Mouse (Mus musculus) C2C12 (cell line): ENCODE results near the gene Tmem132a. TPM values are rescaled to one million over a fixed set of nuclear protein-coding genes. Genes with fewer than 3 reads are reported as not detected.

Experiments used
- H3K27me3 ChIP-seq: one replicate; pipeline ENCODE4 v1.6.1; 2011; ENCODE audit not compliant: control insufficient read depth, insufficient read depth, insufficient read length
- H3K36me3 ChIP-seq: one replicate; pipeline ENCODE4 v1.6.1; 2011; ENCODE audit not compliant: control insufficient read depth, insufficient read depth
- H3K4me3 ChIP-seq: one replicate; pipeline ENCODE4 v1.5.1; 2011; ENCODE audit warnings: mild to moderate bottlenecking, control low read depth; ENCODE audit not compliant: poor library complexity, insufficient read depth, severe bottlenecking
- H3K79me2 ChIP-seq: one replicate; pipeline ENCODE4 v1.6.1; 2011; ENCODE audit not compliant: control insufficient read depth, insufficient read depth
- H3K79me3 ChIP-seq: one replicate; pipeline ENCODE4 v1.6.1; 2011; ENCODE audit warnings: low read depth, control low read depth
- H3ac ChIP-seq: one replicate; pipeline ENCODE3; 2011; ENCODE audit warnings: low read depth; ENCODE audit not compliant: control insufficient read depth, insufficient read length
- CEBPB ChIP-seq: IDR thresholded peaks from one replicate; pipeline ENCODE4 v1.6.1; 2011; ENCODE audit warnings: low read depth, mild to moderate bottlenecking, control low read depth, moderate library complexity
- CTCF ChIP-seq: IDR thresholded peaks from one replicate; pipeline ENCODE4 v1.5.1; 2011; ENCODE audit not compliant: control insufficient read depth, insufficient read depth, insufficient read length
- FOSL1 ChIP-seq: IDR thresholded peaks from one replicate; pipeline ENCODE4 v1.8.0; 2011; ENCODE audit warnings: mild to moderate bottlenecking, low read length; ENCODE audit not compliant: poor library complexity, insufficient read depth, severe bottlenecking
- MAX ChIP-seq: IDR thresholded peaks from one replicate; pipeline ENCODE4 v1.6.1; 2011; ENCODE audit warnings: mild to moderate bottlenecking, control low read depth
- MYOD1 ChIP-seq: IDR thresholded peaks from one replicate; pipeline ENCODE4 v1.6.1; 2011; ENCODE audit warnings: low read depth; ENCODE audit not compliant: control insufficient read depth, insufficient read length
- MYOG ChIP-seq: IDR thresholded peaks from one replicate; pipeline ENCODE4 v1.6.1; 2011; ENCODE audit not compliant: control insufficient read depth, insufficient read length; ENCODE audit errors: extremely low read depth
- USF1 ChIP-seq: IDR thresholded peaks from one replicate; pipeline ENCODE4 v1.6.1; 2011; ENCODE audit warnings: low read depth, mild to moderate bottlenecking, control low read depth, moderate library complexity
- polyA plus RNA-seq: library from polyadenylated mRNA; unstranded; fragments of >200 nt; fragmentation: generic; extraction: Trizol; gene quantifications from one replicate; pipeline ENCODE4 v1.2.1, GENCODE M21; 2012; ENCODE audit warnings: missing spikeins

Tmem132a gene
- polyA plus RNA-seq, 1 experiment = 130 TPM

- Histone ChIP-seq H3K4me3 (no peak overlapping the region), H3ac (no peak overlapping the region), H3K79me3 (no peaks in the 10 kb centered on the region), H3K79me2 (no peaks in the 10 kb centered on the region), H3K36me3 (no peaks in the 10 kb centered on the region), H3K27me3 (no peaks in the 10 kb centered on the region)
- no peak for TF ChIP-seq MYOD1
Observed at GRCm38 (mm10) chr19:10844206-10844605, 25.5 kb downstream of the Tmem132a start.

GRCm38 (mm10) chr19:10842914-10843313 is 26.8 kb downstream of the Tmem132a start:
- no peaks in the 10 kb centered on the region for H3K27me3 ChIP-seq
- no peaks in the 10 kb centered on the region for H3K79me2 ChIP-seq
- no peak for TF ChIP-seq MYOG
- no peak overlapping the region for H3ac ChIP-seq
- no peaks in the 10 kb centered on the region for H3K36me3 ChIP-seq
- H3K4me3 ChIP-seq = no peak overlapping the region
- H3K79me3 ChIP-seq = no peaks in the 10 kb centered on the region

DNA sequence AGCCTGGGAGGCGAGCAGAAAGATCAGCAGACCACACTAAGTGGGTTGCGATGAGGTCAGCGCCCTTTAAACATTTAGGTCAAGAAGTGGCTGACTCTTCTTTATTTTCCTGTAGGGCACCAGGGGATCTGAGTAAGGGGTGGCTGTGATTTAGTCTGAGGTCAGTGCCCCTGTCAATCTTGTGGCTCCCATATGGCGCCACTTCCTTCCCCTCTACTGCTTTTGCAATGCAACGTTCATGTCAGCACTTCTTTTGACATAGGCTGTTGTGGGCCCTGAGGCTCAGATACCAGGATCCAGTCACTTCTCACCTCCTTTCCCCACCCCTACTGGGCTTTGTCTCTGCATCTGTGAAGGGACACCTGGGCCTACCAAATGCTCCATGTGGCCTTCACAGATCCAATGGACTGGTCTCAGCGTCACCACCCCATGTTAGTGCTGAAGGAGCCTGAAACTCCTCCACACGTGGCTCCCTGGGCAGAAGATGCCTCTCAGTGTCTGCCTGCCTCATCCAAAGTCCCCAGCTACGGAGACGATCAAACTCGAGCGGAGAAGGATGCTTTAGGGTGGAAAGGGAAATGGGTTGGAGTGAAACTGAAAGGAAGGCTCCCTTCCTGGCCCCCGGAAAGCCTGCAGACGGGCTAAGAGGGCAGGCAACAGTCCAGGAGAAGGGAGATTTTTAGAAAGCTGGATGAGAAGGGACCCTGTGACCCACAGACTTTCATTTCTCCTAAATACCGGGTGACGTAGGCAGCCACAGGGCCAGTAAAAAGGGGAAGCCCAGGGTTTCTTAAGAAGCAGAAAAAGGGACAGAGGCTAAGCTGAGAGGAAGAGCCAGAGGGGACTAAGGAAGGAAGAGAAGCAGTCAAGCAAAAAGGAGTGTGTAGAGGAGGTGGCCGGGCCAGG is 27.8 kb downstream of the Tmem132a start:
- H3K27me3 ChIP-seq = no peaks in the 10 kb centered on the region
- TF ChIP-seq FOSL1 = no peak
- no peak for TF ChIP-seq CEBPB
- no peak for TF ChIP-seq CTCF
- no peak for TF ChIP-seq MYOG

GRCm38 (mm10) chr19:10839010-10839892 is 30.5 kb downstream of the Tmem132a start, which contains the start of gene Slc15a3:
Slc15a3 (plus strand) TSS chr19:10839727.
- H3ac ChIP-seq = no peak within 1 kb of the TSS
- H3K79me3 ChIP-seq = no peaks in the 10 kb centered on the region
- H3K27me3 ChIP-seq = no peaks in the 10 kb centered on the region
- H3K79me2 ChIP-seq = no peaks in the 10 kb centered on the region
- TF ChIP-seq CTCF = no peak
- TF ChIP-seq FOSL1 = peak; percentile 50
- TF ChIP-seq MYOD1 = peak; percentile 9
- H3K4me3 ChIP-seq = no peak within 1 kb of the TSS
- no peaks in the 10 kb centered on the region for H3K36me3 ChIP-seq

More for the DNA sequence above, 27.8 kb downstream of the Tmem132a start:
- Histone ChIP-seq H3K36me3 (no peaks in the 10 kb centered on the region), H3ac (no peak overlapping the region), H3K4me3 (no peak overlapping the region), H3K79me2 (no peaks in the 10 kb centered on the region), H3K79me3 (no peaks in the 10 kb centered on the region)

- TF ChIP-seq USF1 (no peak), CEBPB (no peak), MYOD1 (no peak), CTCF (no peak), FOSL1 (no peak), MAX (no peak), MYOG (no peak)
- Histone ChIP-seq H3ac (no peak overlapping the region), H3K79me2 (no peaks in the 10 kb centered on the region), H3K79me3 (no peaks in the 10 kb centered on the region), H3K36me3 (no peaks in the 10 kb centered on the region), H3K4me3 (no peak overlapping the region), H3K27me3 (no peaks in the 10 kb centered on the region)
Observed at GRCm38 (mm10) chr19:10835671-10836070, 34.1 kb downstream of the Tmem132a start.

DNA sequence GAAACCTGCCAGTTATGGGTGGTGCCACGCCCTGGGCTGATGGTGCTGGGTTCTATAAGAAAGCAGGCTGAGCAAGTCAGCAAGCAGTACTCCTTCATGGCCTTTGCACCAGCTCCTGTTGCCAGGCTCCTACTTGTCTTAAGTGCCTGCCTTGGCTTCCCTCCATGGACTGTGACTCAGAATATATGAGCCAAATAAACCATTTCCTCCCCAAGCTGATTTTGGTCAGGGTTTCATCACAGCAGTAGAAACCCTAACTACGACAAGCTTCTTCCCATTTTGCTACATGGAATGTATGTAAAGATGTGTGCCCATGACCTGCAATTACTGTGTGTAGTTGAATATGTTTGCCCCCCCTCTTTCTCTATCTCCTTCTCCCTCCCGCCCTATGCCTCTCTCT is 36.1 kb downstream of the Tmem132a start:
- no peak for TF ChIP-seq FOSL1
- TF ChIP-seq MYOD1 = no peak
- TF ChIP-seq CTCF = no peak
- peak; percentile 73 for TF ChIP-seq CEBPB
- TF ChIP-seq MAX = no peak
- no peak overlapping the region for H3K4me3 ChIP-seq
- no peaks in the 10 kb centered on the region for H3K79me2 ChIP-seq
- no peaks in the 10 kb centered on the region for H3K27me3 ChIP-seq
- H3K79me3 ChIP-seq = no peaks in the 10 kb centered on the region
- H3K36me3 ChIP-seq = no peaks in the 10 kb centered on the region
- H3ac ChIP-seq = no peak overlapping the region
